Mouse (Mus musculus): ENCODE data around the gene Bpnt1.

DNA sequence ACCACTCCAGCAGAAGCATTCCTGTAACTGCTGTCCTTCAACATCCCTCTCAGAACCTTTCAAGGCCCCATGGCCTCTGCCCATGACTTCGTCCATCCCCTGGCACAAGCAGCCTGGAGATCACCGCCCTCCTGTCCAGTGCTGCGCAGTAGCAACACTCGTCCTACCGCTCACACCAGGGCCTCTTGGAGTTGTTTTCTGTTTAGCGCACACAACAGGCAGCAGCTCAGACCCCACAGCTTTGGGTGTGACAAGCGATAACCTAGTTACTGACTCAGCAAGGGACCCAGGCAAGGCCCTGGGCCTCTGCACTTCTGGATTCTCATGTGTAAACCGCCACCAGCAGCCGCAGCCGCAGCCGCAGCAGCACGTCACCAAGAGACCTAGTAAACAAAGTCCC, 25.1 kb upstream of the Bpnt1 start:
- TF ChIP-seq CHD2 (IDR thresholded peaks at IDR 0.05; ENCODE audit: low read depth, low read length) (no peak), MAFK (IDR thresholded peaks at IDR 0.05; ENCODE audit: insufficient read depth, low read depth, low read length) (no peak), HCFC1 (IDR thresholded peaks at IDR 0.05; ENCODE audit: borderline replicate concordance, insufficient read depth, low read length) (no peak)
